Mouse (Mus musculus) ovary, postnatal 36 days (tissue): ENCODE measurements around the gene Gm42669.
A peak's percentile ranks its signal among the peaks of the same experiment; 100 is the strongest.

Source experiments
- DNase-seq: peaks from one replicate; pipeline ENCODE4 v3.0.0; 2022; ENCODE audit warnings: low spot score, mixed read lengths

The Gm42669 gene

GRCm38 (mm10) chr5:107507321-107507720 is at the start of gene Gm42669:
Gene Gm42669 (plus strand): TSS chr5:107507621.
- DNase-seq, result no peak

- no peak for DNase-seq
These were observed 45.0 kb upstream of the Gm42669 start for GRCm38 (mm10) chr5:107462147-107463076.

DNA sequence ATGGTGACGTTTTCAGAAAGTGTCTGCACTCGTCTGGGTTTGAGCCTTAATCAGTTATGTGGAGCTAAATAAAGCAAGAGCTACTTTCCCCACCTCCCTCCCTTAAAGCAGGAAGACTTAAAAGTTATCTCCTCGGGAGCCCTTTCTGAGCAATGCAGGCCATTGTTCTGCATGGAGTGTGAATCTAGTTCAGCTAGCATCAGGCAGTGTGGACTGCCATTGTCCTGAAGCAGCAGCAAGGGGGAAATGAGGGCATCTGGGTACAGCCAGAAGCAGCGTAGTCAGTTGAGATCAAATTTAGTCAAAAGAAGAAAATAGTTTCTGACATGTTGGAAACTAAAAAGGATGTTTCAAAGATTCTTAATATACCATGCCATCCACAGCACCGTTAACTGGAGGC is 40.9 kb upstream of the Gm42669 start:
- DNase-seq, result no peak

DNA sequence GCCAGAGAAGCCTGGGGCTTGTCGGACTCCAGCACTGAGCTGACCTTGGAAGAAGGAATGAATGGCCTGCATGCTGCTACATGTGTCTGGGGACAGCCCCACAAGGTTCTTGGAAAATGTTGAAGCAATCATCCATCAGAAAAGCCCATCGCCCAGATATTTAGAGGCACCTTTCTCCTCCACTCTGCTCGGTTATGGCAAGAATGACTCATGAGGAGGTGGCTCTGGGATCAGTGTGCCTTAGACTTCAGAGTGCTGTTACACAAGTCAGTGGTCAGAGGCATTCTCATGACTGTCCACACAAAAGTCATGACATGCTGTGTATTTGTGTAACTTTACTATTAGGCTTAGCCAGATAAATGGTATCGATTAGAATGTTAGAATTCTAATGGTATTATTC is 40.3 kb upstream of the Gm42669 start:
- no peak for DNase-seq

- DNase-seq, result no peak
These were observed 36.7 kb upstream of the Gm42669 start for GRCm38 (mm10) chr5:107470600-107471329.

DNA sequence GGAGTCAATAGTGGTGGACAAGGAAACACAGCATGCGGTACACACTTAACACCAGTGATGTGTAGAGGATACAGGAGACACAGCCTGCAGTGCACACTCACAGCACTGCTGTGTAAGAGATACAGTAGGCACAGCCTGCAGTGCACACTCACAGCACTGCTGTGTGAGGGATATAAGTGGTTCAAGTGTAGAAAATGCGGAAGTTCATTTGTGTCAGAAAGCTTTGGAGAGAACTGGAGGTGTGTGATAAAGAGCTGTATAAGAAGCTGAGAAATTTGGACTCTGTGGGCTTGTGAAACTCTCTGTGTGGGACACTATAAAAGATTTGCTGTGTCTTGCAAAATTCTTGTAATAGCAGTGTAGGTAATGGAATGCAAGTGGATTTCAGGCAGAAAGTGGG is 27.2 kb upstream of the Gm42669 start:
- DNase-seq, result no peak

GRCm38 (mm10) chr5:107488996-107489395 is 18.4 kb upstream of the Gm42669 start:
- no peak for DNase-seq

- DNase-seq, result no peak
These were observed 16.4 kb upstream of the Gm42669 start for GRCm38 (mm10) chr5:107491036-107491435.

DNA sequence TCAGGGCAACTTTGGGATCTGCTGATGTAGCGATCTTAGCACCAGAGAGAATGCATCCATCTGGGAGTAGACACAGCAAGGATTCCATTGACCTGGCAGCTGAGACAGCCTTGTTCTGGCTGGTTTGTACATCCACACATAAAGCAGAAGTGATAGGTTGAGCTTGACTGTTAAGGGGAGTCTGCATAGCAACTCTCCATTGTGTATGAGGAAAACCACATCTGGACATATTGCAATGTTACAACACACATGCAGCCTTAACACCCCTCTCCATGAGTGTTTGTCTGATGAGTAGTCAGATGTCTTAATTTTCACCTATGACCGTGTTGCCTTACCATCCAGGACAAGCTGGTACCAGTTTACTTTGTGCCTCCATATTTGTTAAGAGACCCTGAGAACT is 14.9 kb upstream of the Gm42669 start:
- DNase-seq, result no peak

DNA sequence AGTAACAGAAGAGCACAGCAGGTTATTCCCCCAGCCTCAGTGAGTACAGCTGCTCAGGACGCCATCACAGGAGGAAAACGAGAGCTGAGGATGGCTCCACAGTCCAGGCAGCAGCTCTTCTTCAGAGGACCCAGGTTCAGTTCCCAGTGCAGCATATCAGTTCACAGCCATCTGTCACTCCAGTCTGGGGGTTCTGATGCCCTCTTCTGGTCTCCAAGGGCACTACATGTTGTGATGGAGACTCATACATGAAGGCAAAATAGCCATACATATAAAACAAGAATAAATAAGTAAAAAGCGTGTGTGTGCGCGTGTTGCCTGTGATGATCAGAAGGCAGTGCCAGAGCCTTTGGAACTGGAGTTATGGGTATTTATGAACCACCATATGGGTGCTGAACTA is 12.7 kb upstream of the Gm42669 start:
- no peak for DNase-seq

- no peak for DNase-seq
These were observed 11.4 kb upstream of the Gm42669 start for GRCm38 (mm10) chr5:107496047-107496446.

DNA sequence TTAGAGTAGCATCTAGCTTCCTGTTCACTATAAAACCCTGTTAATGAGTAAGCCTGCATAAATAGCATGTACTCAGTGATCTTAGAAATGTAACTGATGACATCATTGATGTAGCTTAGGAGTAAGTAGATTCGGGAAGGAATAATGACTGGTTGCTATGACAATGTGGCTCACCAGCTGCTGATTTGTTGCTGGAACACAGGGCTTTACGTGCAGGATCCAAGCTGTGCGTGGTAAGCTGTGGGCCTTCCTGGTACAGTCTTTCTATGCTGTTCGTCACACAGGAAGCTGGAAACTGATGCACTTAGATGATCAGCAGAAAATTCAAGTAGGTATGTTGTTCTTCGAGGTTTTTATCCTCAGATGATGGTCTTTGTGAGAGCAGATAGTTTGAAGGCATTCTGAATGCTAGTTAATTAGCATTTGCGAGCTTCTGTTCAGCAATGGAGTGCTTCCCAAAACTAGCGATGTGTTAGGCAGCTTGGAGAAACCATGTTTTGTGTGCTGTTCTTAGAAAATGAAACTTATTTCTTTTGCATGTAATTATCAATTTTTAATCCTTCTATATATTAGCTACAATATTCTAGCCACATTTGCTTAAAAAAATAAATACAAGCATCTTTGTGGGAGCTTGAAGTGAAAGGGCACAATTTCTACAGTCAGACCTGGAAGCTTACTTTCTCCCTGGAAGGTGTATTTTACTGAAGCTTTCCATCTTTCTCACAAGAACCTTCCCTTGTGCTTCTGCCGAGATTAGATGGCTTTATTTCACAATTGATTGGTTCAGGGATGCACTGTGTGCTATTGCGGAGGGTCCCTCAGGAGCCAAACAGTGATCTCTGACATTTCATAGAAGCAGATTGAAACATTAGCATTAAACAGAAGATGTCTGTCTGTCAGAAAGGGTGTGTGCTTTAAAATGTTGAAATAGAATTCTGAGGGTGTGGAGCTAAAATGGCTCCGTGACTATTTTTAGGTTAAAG is 9.6 kb upstream of the Gm42669 start:
- DNase-seq, result no peak

DNA sequence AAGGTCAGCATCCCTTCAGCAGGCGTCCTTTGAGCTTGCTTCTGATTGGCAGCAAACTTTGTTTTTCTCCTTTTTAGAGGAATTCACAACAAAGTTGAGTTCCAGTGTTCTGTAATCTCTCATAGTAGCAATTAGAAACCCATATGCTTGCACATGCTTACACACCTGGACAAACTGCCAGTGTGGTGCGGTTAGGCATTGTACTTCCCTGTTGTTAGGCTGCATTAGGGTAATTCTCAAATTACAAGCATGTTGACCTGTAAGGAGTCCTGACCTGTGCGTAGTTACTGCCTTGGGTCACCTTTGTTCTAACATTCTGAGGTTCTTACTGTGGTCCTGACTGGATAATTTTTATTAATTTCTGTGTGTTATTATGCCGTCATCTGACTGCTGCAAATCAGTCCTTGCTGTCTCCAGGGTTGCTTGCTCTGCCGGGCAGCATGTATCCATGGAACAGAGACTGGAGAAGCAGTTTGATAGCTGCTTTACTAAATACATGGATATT is 8.6 kb upstream of the Gm42669 start:
- no peak for DNase-seq

DNA sequence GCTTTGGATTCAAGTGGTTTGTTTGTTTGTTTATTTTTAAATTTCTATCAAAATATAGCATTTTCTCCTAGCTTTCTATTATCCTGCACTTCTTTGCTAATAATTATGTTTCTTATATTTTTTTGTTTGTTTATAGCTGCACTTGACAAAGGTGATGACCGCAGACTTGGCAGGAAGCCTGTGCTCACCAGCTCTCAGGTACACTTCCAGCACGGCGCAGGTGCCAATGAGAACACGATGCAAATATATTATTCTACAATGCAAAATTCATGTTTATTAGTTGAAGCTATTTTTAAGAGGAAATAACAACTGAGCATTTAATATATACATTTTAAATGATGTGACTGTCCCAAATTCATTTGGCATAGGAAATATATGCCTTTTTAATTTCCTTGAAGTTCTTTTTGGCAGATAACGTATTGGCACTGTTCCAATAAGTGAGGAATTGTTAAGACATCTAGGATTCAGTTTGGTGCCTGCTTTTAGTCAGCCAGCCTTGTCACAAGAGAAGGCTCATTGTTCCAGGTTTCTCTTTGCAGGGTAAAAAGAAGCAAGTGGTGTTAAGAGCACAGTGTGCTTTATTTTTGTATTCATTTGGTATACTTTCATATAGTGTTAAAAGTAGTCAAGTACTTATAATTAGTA is 7.4 kb upstream of the Gm42669 start:
- DNase-seq, result no peak

GRCm38 (mm10) chr5:107500741-107501140 is 6.7 kb upstream of the Gm42669 start:
- no peak for DNase-seq

DNA sequence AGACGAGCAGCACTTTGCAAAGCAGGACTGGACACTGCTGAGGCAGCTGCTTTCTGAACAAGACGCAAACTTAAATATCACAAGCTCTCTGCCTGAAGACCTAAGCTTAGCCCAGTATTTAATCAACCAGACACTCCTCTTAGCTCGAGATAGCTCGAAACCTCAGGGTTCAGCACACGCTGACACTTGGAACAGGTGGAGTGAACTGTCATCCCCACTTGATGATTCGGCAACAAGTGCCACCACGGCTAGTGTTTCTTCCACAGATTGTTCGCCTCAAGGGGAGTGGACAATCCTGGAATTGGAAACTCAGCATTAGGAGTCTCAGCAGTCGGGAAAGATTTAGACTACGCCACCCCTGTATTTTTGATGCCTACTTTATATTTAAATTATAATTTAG is 3.1 kb downstream of the Gm42669 start:
- no peak for DNase-seq

- DNase-seq, result no peak
These were observed 3.9 kb downstream of the Gm42669 start for GRCm38 (mm10) chr5:107511326-107511725.

DNA sequence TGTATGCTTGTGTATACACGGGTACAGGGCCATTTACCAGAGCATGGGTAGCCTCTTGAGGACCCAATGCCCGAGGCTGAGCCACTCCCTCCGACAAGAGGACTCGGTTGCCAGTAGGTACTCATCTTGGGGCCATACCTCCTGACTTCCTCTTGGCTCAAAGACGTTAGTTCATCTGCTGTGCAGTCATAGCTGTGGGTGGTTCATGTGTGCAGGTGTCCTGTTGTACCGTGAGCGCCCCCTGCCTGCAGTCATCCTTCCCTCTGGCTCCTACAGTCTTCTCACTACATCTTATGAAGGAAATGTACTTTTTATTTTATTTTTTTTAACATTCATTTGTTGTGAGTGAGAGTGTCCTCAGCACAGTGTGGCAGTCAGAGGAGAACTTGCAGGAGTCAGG is 6.2 kb downstream of the Gm42669 start:
- peak; percentile 47 for DNase-seq

- no peak for DNase-seq
These were observed 8.0 kb downstream of the Gm42669 start for GRCm38 (mm10) chr5:107515453-107515852.

DNA sequence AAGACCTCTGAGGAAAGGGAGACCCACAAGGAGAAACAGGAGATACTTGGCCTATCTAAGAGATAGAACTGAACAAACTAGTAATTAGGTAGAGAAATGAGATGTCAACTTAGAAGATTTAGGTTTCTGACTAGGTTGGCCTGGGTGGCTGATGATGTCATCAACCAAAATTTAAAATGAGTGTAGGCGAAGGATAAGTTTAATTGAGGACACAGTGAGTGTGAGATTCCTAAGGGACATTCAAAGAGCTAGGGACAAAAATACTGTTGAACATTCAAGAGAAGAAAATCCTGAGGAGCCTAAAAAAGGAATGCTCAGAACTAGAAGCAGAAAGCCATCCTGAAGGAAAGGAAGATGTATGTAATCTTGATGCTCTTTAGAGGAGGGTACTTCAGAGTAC is 8.7 kb downstream of the Gm42669 start:
- no peak for DNase-seq

- DNase-seq, result no peak
These were observed 11.2 kb downstream of the Gm42669 start for GRCm38 (mm10) chr5:107518602-107519001.
